Mouse (Mus musculus): ENCODE results near the gene Daglb. TPM values are rescaled to one million over a fixed set of nuclear protein-coding genes. Genes with fewer than 3 reads are reported as not detected.
"Not testable (repeated sequence)": the region's sequence is repeated elsewhere in the genome, so short reads cannot be mapped to it uniquely, and the experiment has no call there.

The Daglb gene
- polyA plus RNA-seq, 1 experiment, result 11.3 TPM

GRCm38 (mm10) chr5:143493163-143493562 is 28.8 kb downstream of the Daglb start:
- H3K4me3 ChIP-seq (ENCODE audit: control insufficient read depth, insufficient read depth, low read length), result no peak overlapping the region
- WGBS, result 93% methylated on average over 10 of the region's 10 CpGs
- TF ChIP-seq CTCF (IDR thresholded peaks at IDR 0.05; ENCODE audit: borderline replicate concordance, control insufficient read depth, extremely low read depth, insufficient read depth, low read length, poor library complexity), result no peak
- no peak for TF ChIP-seq POLR2A (IDR thresholded peaks at IDR 0.05; ENCODE audit: control insufficient read depth, extremely low read depth, insufficient read depth, low read length, poor library complexity)
- no peaks in the 10 kb centered on the region for H3K27me3 ChIP-seq (ENCODE audit: control insufficient read depth, insufficient read depth, low read length)
- H3K4me1 ChIP-seq (replicated peaks; ENCODE audit: control insufficient read depth, insufficient read depth, low read length), result no peaks in the 10 kb centered on the region
- H3K36me3 ChIP-seq (ENCODE audit: control insufficient read depth, insufficient read depth, low read length), result no peaks in the 10 kb centered on the region
- H3K27ac ChIP-seq (ENCODE audit: control insufficient read depth, insufficient read depth, low read length), result no peak overlapping the region
- DNase-seq, result no peak

DNA sequence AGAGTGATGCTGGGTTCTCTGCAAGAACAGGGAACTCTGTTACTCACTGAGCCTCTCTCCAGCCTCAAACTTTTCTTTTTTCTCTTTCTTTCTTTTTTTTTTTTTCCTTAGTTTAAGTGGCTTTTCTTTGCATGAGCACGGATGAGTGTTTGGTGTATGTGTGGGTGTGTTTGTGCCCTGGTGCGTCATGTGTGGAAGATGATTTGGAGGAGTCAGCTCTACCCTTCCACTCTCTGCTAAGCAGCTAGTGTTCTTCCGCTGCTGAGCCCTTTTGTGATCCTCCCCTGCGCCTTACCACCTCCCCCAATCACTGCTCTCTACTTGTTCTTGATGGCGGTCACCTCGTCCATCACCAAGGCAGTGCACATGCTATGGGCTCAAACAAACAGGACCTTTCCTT is 31.3 kb downstream of the Daglb start:
- 97% methylated on average over 6 of the region's 6 CpGs for WGBS
- DNase-seq, result no peak
- H3K4me1 ChIP-seq (replicated peaks; ENCODE audit: control insufficient read depth, insufficient read depth, low read length), result peaks cover 7% of the 10 kb centered on the region
- no peaks in the 10 kb centered on the region for H3K27me3 ChIP-seq (ENCODE audit: control insufficient read depth, insufficient read depth, low read length)
- TF ChIP-seq CTCF (IDR thresholded peaks at IDR 0.05; ENCODE audit: borderline replicate concordance, control insufficient read depth, extremely low read depth, insufficient read depth, low read length, poor library complexity), result no peak
- no peak for TF ChIP-seq POLR2A (IDR thresholded peaks at IDR 0.05; ENCODE audit: control insufficient read depth, extremely low read depth, insufficient read depth, low read length, poor library complexity)
- H3K4me3 ChIP-seq (ENCODE audit: control insufficient read depth, insufficient read depth, low read length), result no peak overlapping the region
- no peaks in the 10 kb centered on the region for H3K36me3 ChIP-seq (ENCODE audit: control insufficient read depth, insufficient read depth, low read length)
- H3K27ac ChIP-seq (ENCODE audit: control insufficient read depth, insufficient read depth, low read length), result no peak overlapping the region

DNA sequence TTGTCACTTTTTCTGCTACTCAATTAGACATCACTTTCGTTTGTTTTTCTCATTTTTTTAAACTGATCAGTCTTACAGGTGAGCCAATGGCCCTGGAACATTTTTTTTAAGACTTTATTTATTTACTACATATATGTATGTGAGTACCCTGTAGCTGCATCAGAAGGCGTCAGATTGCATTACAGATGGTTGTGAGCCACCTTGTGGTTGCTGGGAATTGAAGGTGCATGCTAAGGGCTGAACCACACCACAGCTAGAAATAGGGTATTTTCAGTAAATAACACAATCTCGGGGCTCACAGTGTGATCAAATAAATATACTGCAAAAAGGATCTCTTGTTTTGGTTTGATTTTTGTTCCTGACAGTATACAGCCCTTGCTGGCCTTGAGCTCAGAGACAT is 33.1 kb downstream of the Daglb start:
- no peak for TF ChIP-seq CTCF (IDR thresholded peaks at IDR 0.05; ENCODE audit: borderline replicate concordance, control insufficient read depth, extremely low read depth, insufficient read depth, low read length, poor library complexity)
- H3K4me3 ChIP-seq (ENCODE audit: control insufficient read depth, insufficient read depth, low read length), result no peak overlapping the region
- no peak overlapping the region for H3K27ac ChIP-seq (ENCODE audit: control insufficient read depth, insufficient read depth, low read length)
- H3K4me1 ChIP-seq (replicated peaks; ENCODE audit: control insufficient read depth, insufficient read depth, low read length), result peaks cover 7% of the 10 kb centered on the region
- H3K27me3 ChIP-seq (ENCODE audit: control insufficient read depth, insufficient read depth, low read length), result no peaks in the 10 kb centered on the region
- no peaks in the 10 kb centered on the region for H3K36me3 ChIP-seq (ENCODE audit: control insufficient read depth, insufficient read depth, low read length)
- WGBS, result 83% methylated on average over 3 of the region's 3 CpGs
- DNase-seq, result no peak

DNA sequence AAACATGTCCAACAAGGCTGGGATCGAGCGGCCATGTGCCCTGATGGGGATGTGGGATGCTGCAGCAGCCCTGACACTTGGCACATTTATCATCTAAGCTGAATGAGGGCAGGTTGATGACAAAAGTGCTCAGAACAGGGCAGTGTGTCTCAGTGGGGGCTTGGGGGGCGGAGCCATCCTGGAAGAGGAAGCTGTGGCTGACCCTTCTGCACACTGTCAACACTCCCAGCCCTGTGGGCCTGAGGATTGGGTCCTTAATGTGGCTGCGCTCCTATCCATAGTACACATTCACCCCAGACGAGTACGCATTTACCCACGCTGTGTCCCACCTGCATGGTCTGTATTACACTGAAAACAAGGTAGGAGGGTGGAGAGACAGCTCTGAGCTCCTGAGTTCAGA is 34.8 kb downstream of the Daglb start:
- Histone ChIP-seq H3K27ac (ENCODE audit: control insufficient read depth, insufficient read depth, low read length) (no peak overlapping the region), H3K4me1 (replicated peaks; ENCODE audit: control insufficient read depth, insufficient read depth, low read length) (peaks cover 7% of the 10 kb centered on the region), H3K36me3 (ENCODE audit: control insufficient read depth, insufficient read depth, low read length) (peaks cover 8% of the 10 kb centered on the region), H3K27me3 (ENCODE audit: control insufficient read depth, insufficient read depth, low read length) (no peaks in the 10 kb centered on the region), H3K4me3 (ENCODE audit: control insufficient read depth, insufficient read depth, low read length) (no peak overlapping the region)
- TF ChIP-seq POLR2A (IDR thresholded peaks at IDR 0.05; ENCODE audit: control insufficient read depth, extremely low read depth, insufficient read depth, low read length, poor library complexity) (no peak), CTCF (IDR thresholded peaks at IDR 0.05; ENCODE audit: borderline replicate concordance, control insufficient read depth, extremely low read depth, insufficient read depth, low read length, poor library complexity) (no peak)
- DNase-seq, result no peak
- WGBS, result 70% methylated on average over 7 of the region's 7 CpGs

DNA sequence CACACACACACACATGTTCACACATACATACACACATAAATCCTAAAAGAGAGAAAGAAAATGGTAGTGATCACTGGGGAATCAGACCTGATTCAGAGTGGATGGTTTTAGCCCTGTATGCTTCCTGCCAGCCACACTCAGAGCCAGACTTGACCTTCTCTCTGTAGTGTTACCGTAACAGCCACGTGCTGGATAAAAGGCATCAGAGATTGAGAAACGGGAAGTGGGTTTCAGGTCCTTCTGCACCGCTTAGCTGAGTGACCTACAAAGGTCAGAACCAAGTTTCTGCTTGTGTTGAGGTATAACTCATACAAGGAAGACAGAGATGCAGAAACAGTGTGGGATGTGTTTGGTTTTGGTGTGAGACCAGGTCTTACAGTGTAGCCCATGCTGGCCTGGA is 35.3 kb downstream of the Daglb start:
- Histone ChIP-seq H3K4me3 (ENCODE audit: control insufficient read depth, insufficient read depth, low read length) (no peak overlapping the region), H3K4me1 (replicated peaks; ENCODE audit: control insufficient read depth, insufficient read depth, low read length) (peaks cover 7% of the 10 kb centered on the region), H3K27me3 (ENCODE audit: control insufficient read depth, insufficient read depth, low read length) (no peaks in the 10 kb centered on the region), H3K36me3 (ENCODE audit: control insufficient read depth, insufficient read depth, low read length) (peaks cover 9% of the 10 kb centered on the region), H3K27ac (ENCODE audit: control insufficient read depth, insufficient read depth, low read length) (no peak overlapping the region)
- TF ChIP-seq POLR2A (IDR thresholded peaks at IDR 0.05; ENCODE audit: control insufficient read depth, extremely low read depth, insufficient read depth, low read length, poor library complexity) (no peak), CTCF (IDR thresholded peaks at IDR 0.05; ENCODE audit: borderline replicate concordance, control insufficient read depth, extremely low read depth, insufficient read depth, low read length, poor library complexity) (no peak)
- no peak for DNase-seq
- 14% methylated on average over 4 of the region's 4 CpGs for WGBS

DNA sequence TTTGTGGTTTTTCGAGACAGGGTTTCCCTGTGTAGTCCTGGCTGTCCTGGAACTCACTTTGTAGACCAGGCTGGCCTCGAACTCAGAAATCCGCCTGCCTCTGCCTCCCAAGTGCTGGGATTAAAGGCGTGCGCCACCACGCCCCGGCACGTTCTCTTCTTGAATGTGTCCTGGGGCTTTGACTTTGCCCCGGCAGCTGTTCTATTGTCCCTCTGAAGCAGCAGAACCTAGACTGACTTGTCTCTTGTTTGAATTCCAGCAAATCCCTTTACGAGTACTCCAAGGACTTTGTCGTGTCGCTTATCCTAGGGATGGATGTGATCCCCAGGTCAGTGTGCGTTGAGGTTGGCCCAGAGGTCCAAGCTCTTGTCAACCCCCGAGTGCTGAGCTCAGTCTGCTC is 36.3 kb downstream of the Daglb start:
- 91% methylated on average over 14 of the region's 14 CpGs for WGBS
- H3K36me3 ChIP-seq (ENCODE audit: control insufficient read depth, insufficient read depth, low read length), result peaks cover 16% of the 10 kb centered on the region
- not testable (repeated sequence) for DNase-seq; H3K27ac ChIP-seq (ENCODE audit: control insufficient read depth, insufficient read depth, low read length); H3K4me3 ChIP-seq (ENCODE audit: control insufficient read depth, insufficient read depth, low read length); H3K4me1 ChIP-seq (replicated peaks; ENCODE audit: control insufficient read depth, insufficient read depth, low read length); H3K27me3 ChIP-seq (ENCODE audit: control insufficient read depth, insufficient read depth, low read length)

DNA sequence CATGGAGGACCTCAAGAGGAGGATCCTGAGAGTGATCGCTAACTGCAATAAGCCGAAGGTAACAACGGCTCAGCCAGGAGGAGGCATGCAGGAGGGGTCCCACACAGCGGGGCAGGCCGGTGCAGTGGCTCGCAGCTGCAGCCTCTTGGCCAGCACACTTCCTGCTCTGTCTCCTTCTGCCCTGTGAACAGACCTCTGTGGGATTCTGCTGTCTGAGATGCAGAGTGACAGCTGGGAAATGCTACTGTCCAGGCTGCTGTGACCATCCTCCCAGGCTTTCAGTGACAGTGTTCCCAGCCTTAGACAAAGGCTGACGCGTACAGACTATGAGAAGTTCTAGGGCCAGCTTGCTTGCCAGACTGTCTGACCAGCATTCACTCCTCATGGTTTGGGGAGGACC is 36.8 kb downstream of the Daglb start:
- Histone ChIP-seq H3K4me1 (replicated peaks; ENCODE audit: control insufficient read depth, insufficient read depth, low read length) (peaks cover 7% of the 10 kb centered on the region), H3K27me3 (ENCODE audit: control insufficient read depth, insufficient read depth, low read length) (no peaks in the 10 kb centered on the region), H3K4me3 (ENCODE audit: control insufficient read depth, insufficient read depth, low read length) (no peak overlapping the region), H3K27ac (ENCODE audit: control insufficient read depth, insufficient read depth, low read length) (no peak overlapping the region), H3K36me3 (ENCODE audit: control insufficient read depth, insufficient read depth, low read length) (peaks cover 18% of the 10 kb centered on the region)
- DNase-seq, result no peak
- WGBS, result 51% methylated on average over 8 of the region's 8 CpGs
- TF ChIP-seq POLR2A (IDR thresholded peaks at IDR 0.05; ENCODE audit: control insufficient read depth, extremely low read depth, insufficient read depth, low read length, poor library complexity) (no peak), CTCF (IDR thresholded peaks at IDR 0.05; ENCODE audit: borderline replicate concordance, control insufficient read depth, extremely low read depth, insufficient read depth, low read length, poor library complexity) (no peak)

All from thymus, adult 2 months (tissue).